Mouse (Mus musculus): Measurements from ENCODE around the gene Mtch2.
"Not testable (repeated sequence)": the region's sequence is repeated elsewhere in the genome, so short reads cannot be mapped to it uniquely, and the experiment has no call there.

Mtch2 gene

GRCm38 (mm10) chr2:90846955-90847680, at the start of gene Mtch2:
Mtch2 (plus strand) TSS chr2:90847155.
- peak; percentile 97 for DNase-seq (ENCODE audit: low read depth)

- no peak for DNase-seq (ENCODE audit: low read depth)
Measured at GRCm38 (mm10) chr2:90808241-90809126, 38.5 kb upstream of the Mtch2 start.

- no peak for DNase-seq (ENCODE audit: low read depth)
Measured at GRCm38 (mm10) chr2:90810751-90811150, 36.2 kb upstream of the Mtch2 start.

DNA sequence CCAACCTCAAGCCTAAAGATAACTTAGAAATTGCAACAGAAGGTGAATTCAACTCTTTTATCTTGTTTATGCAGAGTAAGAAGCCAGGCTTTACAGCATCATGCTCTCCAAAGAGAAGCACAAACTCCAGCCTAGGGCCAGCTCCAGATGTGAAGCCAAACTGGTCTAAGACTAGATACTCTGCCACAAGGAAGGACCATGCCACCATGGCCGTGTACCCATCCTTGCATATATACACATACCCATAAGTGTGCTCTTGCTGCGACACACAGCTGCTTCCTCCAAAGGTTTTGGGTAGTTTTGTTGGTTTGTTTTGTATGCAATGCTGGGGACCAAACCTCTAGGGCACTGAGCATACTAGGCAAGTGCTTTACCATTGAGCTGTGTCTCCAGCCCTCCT, 31.7 kb upstream of the Mtch2 start:
- no peak for DNase-seq (ENCODE audit: low read depth)

DNA sequence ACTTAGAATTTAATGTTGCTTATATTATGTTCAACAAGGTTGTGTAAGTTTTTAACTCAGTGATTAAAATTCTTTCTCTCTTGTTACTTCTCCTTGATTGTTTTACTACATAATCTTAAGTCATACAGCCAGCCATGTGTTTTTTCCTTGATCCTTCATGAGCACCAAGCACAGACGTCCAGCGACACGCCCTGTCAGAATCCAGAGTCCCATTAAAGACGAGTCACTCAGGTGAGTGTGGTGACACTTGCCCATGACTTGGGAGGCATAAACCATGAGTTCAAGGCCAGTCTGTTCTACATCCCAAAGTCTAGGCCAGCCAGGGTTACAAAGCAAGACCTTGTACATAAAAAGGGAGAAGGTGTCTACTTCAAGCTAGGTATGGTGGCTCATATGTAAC, 30.8 kb upstream of the Mtch2 start:
- no peak for DNase-seq (ENCODE audit: low read depth)

- no peak for DNase-seq (ENCODE audit: low read depth)
Measured at GRCm38 (mm10) chr2:90818710-90819109, 28.2 kb upstream of the Mtch2 start.

GRCm38 (mm10) chr2:90820894-90821293, 26.1 kb upstream of the Mtch2 start:
- no peak for DNase-seq (ENCODE audit: low read depth)

DNA sequence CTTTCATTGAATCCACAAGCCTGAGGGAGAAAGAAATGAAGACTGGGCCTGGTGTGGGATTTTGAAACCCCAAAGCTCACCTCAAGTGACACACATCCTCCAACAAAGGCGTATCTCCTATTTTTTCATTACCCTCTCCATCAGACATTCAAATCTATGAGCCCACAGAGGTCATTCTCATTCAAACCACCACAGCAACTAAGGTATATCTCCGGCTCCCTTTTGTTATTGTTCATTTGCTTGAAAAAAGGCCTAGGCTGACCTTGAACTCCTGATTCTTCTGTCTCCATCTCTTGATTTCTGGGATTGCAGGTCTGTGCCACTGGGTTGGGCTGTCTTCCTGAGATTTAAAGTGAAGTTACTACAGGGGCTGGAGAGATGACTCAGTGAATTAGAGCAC, 24.0 kb upstream of the Mtch2 start:
- no peak for DNase-seq (ENCODE audit: low read depth)

GRCm38 (mm10) chr2:90823781-90824180, 23.2 kb upstream of the Mtch2 start:
- no peak for DNase-seq (ENCODE audit: low read depth)

GRCm38 (mm10) chr2:90824528-90824927, 22.4 kb upstream of the Mtch2 start:
- DNase-seq (ENCODE audit: low read depth) = not testable (repeated sequence)

DNA sequence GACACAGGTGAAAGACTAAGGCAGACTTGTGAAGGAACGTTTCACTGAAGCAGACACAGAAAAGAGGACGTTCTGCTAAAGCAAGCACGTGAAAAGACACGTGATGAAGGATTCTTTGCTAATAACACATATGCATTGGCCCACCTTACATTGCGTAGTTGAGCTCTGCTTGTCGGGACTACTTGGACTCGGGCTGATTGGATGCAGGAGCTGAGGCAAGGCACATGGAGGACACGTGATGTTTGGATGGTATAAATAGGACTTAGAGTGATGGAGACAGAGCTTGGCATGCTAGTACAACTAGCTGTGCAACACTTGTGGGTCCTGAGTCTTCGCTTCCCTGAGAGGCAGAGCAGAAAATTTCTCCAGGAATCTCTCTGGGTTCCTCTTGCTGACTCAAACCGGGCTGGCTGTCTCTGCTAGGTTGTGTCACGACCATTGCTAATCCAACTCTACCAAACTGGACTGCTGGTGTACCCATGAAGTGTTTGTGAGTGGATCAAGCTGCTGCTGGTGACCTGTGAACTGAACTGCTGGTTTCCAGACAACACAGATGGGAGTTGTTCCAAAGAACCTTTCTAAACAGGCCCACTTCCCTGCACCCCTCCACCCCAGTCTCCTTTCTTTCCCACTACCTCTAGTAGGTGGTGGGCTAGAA, 21.3 kb upstream of the Mtch2 start:
- DNase-seq (ENCODE audit: low read depth) = no peak

GRCm38 (mm10) chr2:90828739-90829138, 18.2 kb upstream of the Mtch2 start:
- DNase-seq (ENCODE audit: low read depth) = no peak

GRCm38 (mm10) chr2:90833502-90833901, 13.5 kb upstream of the Mtch2 start:
- no peak for DNase-seq (ENCODE audit: low read depth)

DNA sequence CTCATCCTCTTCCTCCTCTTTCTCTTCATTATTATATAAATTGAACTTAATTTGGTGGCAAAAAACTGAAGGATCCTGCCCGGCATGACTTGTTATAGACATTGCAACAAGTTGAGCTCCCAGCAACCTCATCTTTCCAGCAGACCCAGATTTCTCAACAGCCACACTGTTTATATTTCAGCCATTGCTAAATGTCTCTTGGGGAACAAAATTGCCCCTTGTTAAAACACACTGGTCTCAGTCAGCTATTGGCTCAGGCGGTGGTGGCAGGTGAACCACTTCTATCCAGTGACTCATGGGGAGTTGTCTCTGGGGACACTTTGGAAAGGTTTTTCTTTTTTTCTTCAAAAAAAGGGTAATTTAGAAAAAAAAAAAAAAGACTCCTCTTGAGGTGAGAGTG, 8.3 kb upstream of the Mtch2 start:
- no peak for DNase-seq (ENCODE audit: low read depth)

GRCm38 (mm10) chr2:90843666-90844065, 3.3 kb upstream of the Mtch2 start:
- no peak for DNase-seq (ENCODE audit: low read depth)

GRCm38 (mm10) chr2:90844262-90844661, 2.7 kb upstream of the Mtch2 start:
- no peak for DNase-seq (ENCODE audit: low read depth)

GRCm38 (mm10) chr2:90845234-90845633, 1.7 kb upstream of the Mtch2 start:
- no peak for DNase-seq (ENCODE audit: low read depth)

DNA sequence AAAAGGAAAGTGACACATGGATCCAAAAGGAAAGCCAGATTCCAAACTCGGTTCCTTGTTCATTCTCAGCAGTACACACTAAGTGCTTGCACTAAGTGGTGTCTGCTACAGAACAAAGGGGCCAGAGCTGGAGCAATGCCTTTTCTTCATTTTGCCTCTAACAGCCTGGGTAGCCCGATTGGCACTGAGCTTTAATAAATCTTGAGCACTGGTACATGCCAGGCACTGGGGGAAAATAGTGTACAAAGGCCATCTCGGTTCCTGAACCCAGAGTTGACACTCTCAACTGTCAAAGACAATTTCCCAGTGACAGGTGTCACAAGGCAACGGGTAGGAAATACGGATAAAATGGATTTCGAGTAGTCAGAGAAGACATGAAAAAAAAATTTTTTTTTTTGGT, 784 bp upstream of the Mtch2 start:
- DNase-seq (ENCODE audit: low read depth) = no peak

DNA sequence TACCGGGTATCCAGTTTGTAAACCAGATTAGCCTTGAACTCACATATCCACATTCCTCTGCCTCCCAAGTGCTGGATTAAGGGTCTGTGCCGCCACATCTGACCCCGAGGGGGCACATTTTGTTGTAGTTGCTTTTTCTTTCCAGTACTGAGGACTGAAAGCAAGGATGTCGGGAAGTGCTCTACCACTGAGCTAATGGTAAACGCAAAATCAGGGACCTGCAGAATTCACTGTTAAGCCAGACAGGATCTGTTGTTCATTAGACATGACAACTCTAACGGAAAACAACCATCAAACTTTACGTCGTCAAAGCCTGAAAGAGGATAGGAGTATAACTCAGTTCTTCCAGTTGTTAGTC, 379 bp upstream of the Mtch2 start:
- no peak for DNase-seq (ENCODE audit: low read depth)

DNA sequence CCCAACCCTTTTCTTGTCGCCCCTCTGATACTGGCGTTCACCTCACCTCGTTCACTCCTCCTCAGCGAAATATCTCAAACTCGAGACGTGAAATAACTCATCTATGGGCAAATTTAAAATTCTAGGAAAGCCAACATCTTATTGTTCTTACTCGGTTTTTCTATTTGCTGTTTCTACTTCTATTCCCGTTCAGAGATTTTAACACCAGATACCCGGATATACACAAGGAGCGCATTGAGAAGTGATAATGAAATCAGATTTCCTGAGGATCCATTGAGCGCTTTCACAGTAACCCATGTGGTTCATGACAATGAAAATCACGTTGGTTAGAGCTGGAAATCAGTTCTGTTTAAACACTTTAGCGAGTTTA, 711 bp downstream of the Mtch2 start:
- peak; percentile 55 for DNase-seq (ENCODE audit: low read depth)

GRCm38 (mm10) chr2:90848331-90848730, 1.4 kb downstream of the Mtch2 start:
- no peak for DNase-seq (ENCODE audit: low read depth)

DNA sequence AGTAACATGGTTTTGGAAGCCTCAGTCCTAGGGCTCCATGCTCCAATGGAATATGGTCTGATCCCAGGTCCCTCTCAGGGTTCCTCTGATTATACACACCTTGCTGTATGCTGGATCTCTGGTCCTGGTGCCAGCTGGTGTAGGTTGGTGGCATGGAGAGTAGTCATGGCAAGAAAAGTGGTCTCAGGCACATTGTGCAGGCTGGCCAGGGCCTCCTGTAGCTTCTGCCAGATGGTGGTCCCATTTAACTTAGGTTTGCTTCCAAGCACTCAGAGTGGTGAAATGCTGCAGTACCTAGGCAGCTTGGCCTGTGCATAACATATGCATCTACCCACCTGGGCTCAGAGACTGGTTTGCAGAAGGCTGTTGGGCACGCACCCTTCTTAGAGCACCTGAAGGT, 3.4 kb downstream of the Mtch2 start:
- DNase-seq (ENCODE audit: low read depth) = no peak

GRCm38 (mm10) chr2:90861486-90861885, 14.5 kb downstream of the Mtch2 start:
- DNase-seq (ENCODE audit: low read depth) = no peak

All from induced T-regulatory cell, adult 2 months (primary cell).